Mouse (Mus musculus) embryonic fibroblast, embryonic 13.5 days (primary cell): ENCODE data around the gene Ndufs2.

Experiments used
- CTCF ChIP-seq: IDR thresholded peaks from 2 replicates; pipeline ENCODE4 v1.5.1; 2011; ENCODE audit warnings: mild to moderate bottlenecking, control low read depth, low read length, moderate library complexity, borderline replicate concordance; ENCODE audit not compliant: insufficient read depth
- POLR2A ChIP-seq: IDR thresholded peaks from 2 replicates; pipeline ENCODE4 v1.6.1; 2011; ENCODE audit warnings: low read depth, mild to moderate bottlenecking, control low read depth, low read length, moderate library complexity

GRCm38 (mm10) chr1:171258921-171259320 is 7.7 kb upstream of the Ndufs2 start:
- TF ChIP-seq CTCF (no peak), POLR2A (no peak)
